Comparison of ENCODE assay signal across 9 mouse cellular contexts in the genomic region with DNA sequence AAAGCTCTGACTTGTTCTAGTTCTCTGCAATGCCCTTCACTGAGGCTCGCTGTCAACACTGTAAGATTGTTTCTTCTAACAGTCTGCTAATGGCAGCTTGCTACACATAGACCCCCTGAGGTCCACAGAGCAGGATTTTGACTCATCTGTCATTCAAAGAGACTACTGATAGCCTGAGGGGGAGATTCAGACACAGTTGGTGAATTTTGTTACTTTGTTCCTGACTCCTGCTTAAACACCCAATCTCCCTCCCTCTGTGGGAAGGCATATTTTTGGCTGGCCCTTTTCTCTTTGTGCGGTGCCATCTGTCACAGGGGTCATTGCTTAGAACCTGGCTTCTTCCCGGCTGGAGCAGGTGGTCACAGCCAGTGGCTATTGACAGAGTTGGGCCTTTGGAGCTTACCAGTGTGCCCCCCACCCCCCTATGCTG. TPM values are rescaled to one million over a fixed set of nuclear protein-coding genes. Genes with fewer than 3 reads are reported as not detected.
DNase-seq lines count a peak whose midpoint lies in the region; ATAC-seq lines count a peak whose summit lies in the region.
"Had no signal": no experiment of that assay in that cellular context is flagged by ENCODE, and none has a peak within 500 bp of the region (broad histone marks: within the 10 kb centered on the region; RNA-seq: fewer than 3 reads in every experiment).

No protein-coding gene starts in this region.

- WGBS in hindbrain, embryonic 11.5 days: 17% methylated on average over 3 of the region's 3 CpGs
- WGBS in neural tube, embryonic 13.5 days: 6% methylated on average over 3 of the region's 3 CpGs

- peak overlapping the region; percentile 55 for H3K27ac ChIP-seq in hindbrain, embryonic 11.5 days (ENCODE audit: low read depth, low read length)
- peak overlapping the region; percentile 81 for H3K27ac ChIP-seq in neural tube, embryonic 13.5 days (replicated peaks)

- no peak overlapping the region for H3K4me2 ChIP-seq in hindbrain, embryonic 11.5 days (replicated peaks; ENCODE audit: low read depth, low read length)
- H3K4me2 ChIP-seq in neural tube, embryonic 13.5 days: 0 out of 2 replicates have a peak overlapping the region, but pooled peaks have one; percentile 18

- H3K4me3 ChIP-seq in hindbrain, embryonic 11.5 days (ENCODE audit: low read depth, low read length): no peak overlapping the region
- no peak overlapping the region for H3K4me3 ChIP-seq in neural tube, embryonic 13.5 days

- H3K27me3 ChIP-seq in hindbrain, embryonic 11.5 days (ENCODE audit: control insufficient read depth, insufficient read depth, low read length): no peaks in the 10 kb centered on the region
- H3K27me3 ChIP-seq in neural tube, embryonic 13.5 days: no peaks in the 10 kb centered on the region

- no peak overlapping the region for H3K9ac ChIP-seq in hindbrain, embryonic 11.5 days (ENCODE audit: low read depth, low read length)
- H3K9ac ChIP-seq in neural tube, embryonic 13.5 days: no peak overlapping the region

- no peaks in the 10 kb centered on the region for H3K36me3 ChIP-seq in hindbrain, embryonic 11.5 days (ENCODE audit: control insufficient read depth, insufficient read depth, low read length)
- H3K36me3 ChIP-seq in neural tube, embryonic 13.5 days: no peaks in the 10 kb centered on the region

- H3K4me1 ChIP-seq in hindbrain, embryonic 11.5 days (replicated peaks; ENCODE audit: control insufficient read depth, insufficient read depth, low read length): peaks cover 4% of the 10 kb centered on the region; the same call in 1 of the 2 replicates
- peaks cover 33% of the 10 kb centered on the region for H3K4me1 ChIP-seq in neural tube, embryonic 13.5 days (replicated peaks)

- peak; percentile 76 for ATAC-seq in hindbrain, embryonic 11.5 days (ENCODE audit: low FRiP score)
- ATAC-seq in neural tube, embryonic 13.5 days (ENCODE audit: low read depth): peak; percentile 47

- H3K9me3 ChIP-seq in hindbrain, embryonic 11.5 days (ENCODE audit: control insufficient read depth, low read length): no peaks in the 10 kb centered on the region
- H3K9me3 ChIP-seq in neural tube, embryonic 13.5 days: no peaks in the 10 kb centered on the region

- peak; percentile 83 for DNase-seq in cerebellum, adult 11 months
- DNase-seq in embryo, embryonic 10 days (ENCODE audit: low spot score): peak; percentile 46
- DNase-seq in hindbrain, embryonic 11.5 days (ENCODE audit: low spot score): peak; percentile 60
- DNase-seq in gastrocnemius, adult 18-20 months (ENCODE audit: low spot score): no peak
- DNase-seq in layer of hippocampus, adult 11-12 months (ENCODE audit: low spot score): no peak
- DNase-seq in gastrocnemius, postnatal 10 days: no peak
- no peak for DNase-seq in urinary bladder, postnatal 4 days (ENCODE audit: low spot score in 2 of 2)

RNA-seq across cellular contexts. Expression of a gene that starts 40.1 kb away (rescaled TPM):
- polyA plus RNA-seq in hindbrain, embryonic 11.5 days (2014; fragmentation: Nextera tagmentation; extraction: Ambion mirVana): 12.2 and 16.4 TPM in 2 replicates
- 17.6 and 18.2 TPM in 2 replicates for polyA plus RNA-seq in neural tube, embryonic 13.5 days (2015; fragmentation: Nextera tagmentation; extraction: Ambion mirVana)
- total RNA-seq in gastrocnemius, adult 18-20 months (2021): under 1 TPM; 0.07 to 0.37 TPM
- total RNA-seq in gastrocnemius, postnatal 10 days (2021): under 1 TPM; 0.72 to 0.92 TPM
- total RNA-seq: hematopoietic stem cell, adult 5-6 weeks had no signal

Comparison
In these comparisons a context has a peak if more than half of its experiments do, and no peak if none do; other contexts are left out.
1. DNase-seq: peak in cerebellum, adult 11 months (single experiment), embryo, embryonic 10 days (single experiment) and hindbrain, embryonic 11.5 days (single experiment); none in gastrocnemius, adult 18-20 months (single experiment), layer of hippocampus, adult 11-12 months (single experiment), gastrocnemius, postnatal 10 days (single experiment) and urinary bladder, postnatal 4 days (0 of 2).